Mouse (Mus musculus): ENCODE measurements at regions not wholly inside any gene's neighbourhood (a gene's known extent, or its start where the extent isn't known, plus 50 kb on each side); places are given as distances from the start of the nearest gene placed in this dataset.

DNA sequence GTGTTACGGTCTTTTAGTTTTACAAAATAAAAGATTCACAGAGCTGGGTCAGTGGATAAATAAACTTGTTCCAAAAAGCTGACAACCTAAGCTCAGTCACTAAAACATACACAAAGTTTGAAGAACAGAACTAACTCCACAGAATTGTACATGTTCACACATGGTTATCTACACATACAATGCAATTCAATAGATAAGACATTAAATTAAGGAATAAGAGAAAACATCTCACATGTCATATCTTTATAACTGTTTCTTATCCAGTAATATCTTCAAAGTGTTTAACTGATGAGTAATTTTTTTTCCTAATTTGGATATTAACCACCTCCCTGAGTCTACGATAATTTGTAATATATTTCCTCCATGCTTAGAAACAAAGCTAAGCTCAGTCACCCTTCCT, 625.5 kb downstream of the Kcnj2 start:
- Histone ChIP-seq H3K4me2 (replicated peaks) (no peak overlapping the region), H3K27me3 (replicated peaks) (no peaks in the 10 kb centered on the region), H3K4me1 (no peaks in the 10 kb centered on the region), H3K36me3 (no peaks in the 10 kb centered on the region), H3K9me3 (no peaks in the 10 kb centered on the region), H3K27ac (no peak overlapping the region), H3K4me3 (no peak overlapping the region), H3K9ac (no peak overlapping the region)
- no peak for ATAC-seq (ENCODE audit: low FRiP score, low read depth)
- WGBS, result 92% methylated on average over 2 of the region's 2 CpGs

DNA sequence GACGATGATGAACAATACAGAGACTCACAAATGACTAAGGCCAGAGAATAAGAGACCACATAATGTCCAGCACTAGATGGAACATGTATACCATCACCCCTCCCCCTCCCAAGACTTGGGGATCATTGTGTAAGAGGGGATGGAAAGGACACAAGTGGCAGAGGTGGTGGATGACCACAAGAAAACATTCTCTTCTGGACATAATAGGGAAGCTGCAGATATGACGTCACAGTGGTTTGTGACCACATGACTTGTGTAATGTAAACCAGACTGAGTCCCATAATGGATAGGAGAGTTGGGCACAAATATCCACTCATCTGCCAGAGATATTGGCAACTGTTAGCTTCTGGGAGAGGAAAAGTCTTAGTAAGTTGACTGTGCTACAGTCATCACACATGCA, 630.7 kb downstream of the Kcnj2 start:
- Histone ChIP-seq H3K36me3 (no peaks in the 10 kb centered on the region), H3K4me1 (no peaks in the 10 kb centered on the region), H3K9me3 (no peaks in the 10 kb centered on the region), H3K9ac (no peak overlapping the region), H3K27me3 (replicated peaks) (no peaks in the 10 kb centered on the region), H3K4me2 (replicated peaks) (no peak overlapping the region), H3K27ac (no peak overlapping the region), H3K4me3 (no peak overlapping the region)
- WGBS, result 92% methylated on average over 2 of the region's 2 CpGs
- ATAC-seq (ENCODE audit: low FRiP score, low read depth), result no peak

DNA sequence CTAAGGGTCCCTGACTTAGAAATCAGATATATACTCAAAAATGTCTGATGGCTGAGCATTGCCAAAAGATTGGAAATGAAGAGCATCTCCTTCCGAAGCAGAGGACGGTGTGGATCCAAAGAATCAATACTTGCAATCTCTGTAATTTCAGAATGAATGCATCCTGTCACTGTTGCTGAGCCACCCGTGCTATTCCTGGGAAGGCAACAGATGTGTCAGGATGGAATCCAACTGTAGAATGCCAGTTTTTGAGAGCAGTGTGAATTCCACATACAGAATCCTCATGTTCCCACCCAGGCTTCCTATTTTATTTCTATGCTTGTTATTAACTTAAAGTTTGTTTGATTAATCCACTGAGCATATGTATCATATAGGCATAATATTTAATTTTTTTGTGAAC, 633.9 kb downstream of the Kcnj2 start:
- ATAC-seq (ENCODE audit: low FRiP score, low read depth), result no peak
- Histone ChIP-seq H3K9ac (no peak overlapping the region), H3K9me3 (no peaks in the 10 kb centered on the region), H3K4me3 (no peak overlapping the region), H3K27me3 (replicated peaks) (no peaks in the 10 kb centered on the region), H3K4me2 (replicated peaks) (no peak overlapping the region), H3K4me1 (no peaks in the 10 kb centered on the region), H3K36me3 (no peaks in the 10 kb centered on the region), H3K27ac (no peak overlapping the region)
- 88% methylated on average over 3 of the region's 3 CpGs for WGBS

DNA sequence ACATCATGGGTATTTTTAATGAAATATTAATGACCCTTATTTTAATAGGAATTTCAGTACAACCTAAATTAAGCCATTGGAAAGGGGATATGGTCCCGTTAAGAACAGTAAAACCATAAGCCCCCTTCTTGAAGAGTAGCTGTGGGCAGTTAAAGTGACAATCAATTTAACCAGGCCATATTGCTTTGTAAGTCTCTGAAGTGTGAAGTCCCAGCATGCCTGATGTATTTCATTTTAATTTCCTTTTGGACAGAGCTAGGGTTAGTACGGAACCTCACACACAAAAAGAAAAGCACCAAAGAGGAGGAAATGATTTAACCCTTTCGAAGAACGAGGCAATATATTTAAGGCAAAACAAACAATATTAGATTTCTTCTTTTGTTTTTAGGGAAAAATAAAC, 640.9 kb downstream of the Kcnj2 start:
- H3K27ac ChIP-seq, result no peak overlapping the region
- no peaks in the 10 kb centered on the region for H3K36me3 ChIP-seq
- ATAC-seq (ENCODE audit: low FRiP score, low read depth), result no peak
- H3K9ac ChIP-seq, result no peak overlapping the region
- WGBS, result 44% methylated on average over 4 of the region's 4 CpGs
- no peak overlapping the region for H3K4me3 ChIP-seq
- no peaks in the 10 kb centered on the region for H3K27me3 ChIP-seq (replicated peaks)
- no peaks in the 10 kb centered on the region for H3K9me3 ChIP-seq
- H3K4me1 ChIP-seq, result no peaks in the 10 kb centered on the region
- H3K4me2 ChIP-seq (replicated peaks), result no peak overlapping the region

DNA sequence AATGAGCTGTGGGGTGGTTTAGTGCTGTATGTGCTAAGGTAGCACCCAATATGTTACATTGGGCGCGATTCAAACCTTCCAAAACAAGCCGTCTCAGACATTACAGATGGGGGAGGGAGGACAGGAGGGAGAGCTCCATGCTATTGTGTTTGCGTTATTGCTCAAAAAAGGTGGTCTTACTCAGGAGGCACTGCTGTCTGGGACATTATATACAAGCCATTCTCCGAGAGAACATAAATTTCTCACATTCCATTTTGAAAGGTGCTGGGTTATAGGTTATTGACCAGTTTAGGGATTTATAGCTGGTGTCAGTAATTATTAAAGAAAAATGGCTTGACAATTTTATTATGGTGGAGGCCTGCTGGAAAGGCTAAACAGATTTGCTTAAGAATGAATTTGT, 649.4 kb downstream of the Kcnj2 start:
- Histone ChIP-seq H3K9me3 (no peaks in the 10 kb centered on the region), H3K27ac (no peak overlapping the region), H3K4me3 (no peak overlapping the region), H3K4me2 (replicated peaks) (no peak overlapping the region), H3K9ac (no peak overlapping the region), H3K27me3 (replicated peaks) (no peaks in the 10 kb centered on the region), H3K36me3 (no peaks in the 10 kb centered on the region), H3K4me1 (no peaks in the 10 kb centered on the region)
- WGBS, result 89% methylated on average over 5 of the region's 5 CpGs
- ATAC-seq (ENCODE audit: low FRiP score, low read depth), result no peak

- no peak overlapping the region for H3K27ac ChIP-seq
- no peak overlapping the region for H3K4me3 ChIP-seq
- no peaks in the 10 kb centered on the region for H3K36me3 ChIP-seq
- H3K4me1 ChIP-seq, result no peaks in the 10 kb centered on the region
- no peak for ATAC-seq (ENCODE audit: low FRiP score, low read depth)
- H3K27me3 ChIP-seq (replicated peaks), result no peaks in the 10 kb centered on the region
- no peaks in the 10 kb centered on the region for H3K9me3 ChIP-seq
- no peak overlapping the region for H3K4me2 ChIP-seq (replicated peaks)
- WGBS, result 69% methylated on average over 4 of the region's 4 CpGs
- no peak overlapping the region for H3K9ac ChIP-seq
These were observed 656.3 kb downstream of the Kcnj2 start for GRCm38 (mm10) chr11:111722276-111722675.

DNA sequence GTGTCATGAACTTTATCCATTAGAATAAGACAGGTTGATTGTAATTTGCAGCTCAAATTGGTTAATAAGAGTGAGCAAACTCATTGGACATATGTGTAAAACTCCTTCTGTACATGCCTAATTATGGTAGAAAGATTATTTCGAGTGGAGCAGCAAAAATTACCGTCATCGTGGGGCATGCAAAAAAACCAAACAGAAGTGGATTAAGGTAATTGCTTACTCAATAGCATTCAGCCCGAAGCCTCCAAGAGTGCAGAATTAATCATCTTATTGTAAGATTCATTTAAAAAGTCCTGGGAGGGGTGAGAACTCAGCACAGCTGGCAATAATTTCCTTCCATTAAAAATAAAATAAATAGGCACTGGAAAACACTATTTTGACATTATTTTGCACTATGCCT, 662.2 kb downstream of the Kcnj2 start:
- no peak overlapping the region for H3K4me3 ChIP-seq
- H3K9ac ChIP-seq, result no peak overlapping the region
- no peak overlapping the region for H3K27ac ChIP-seq
- no peak overlapping the region for H3K4me2 ChIP-seq (replicated peaks)
- H3K9me3 ChIP-seq, result no peaks in the 10 kb centered on the region
- no peaks in the 10 kb centered on the region for H3K27me3 ChIP-seq (replicated peaks)
- no peaks in the 10 kb centered on the region for H3K4me1 ChIP-seq
- 73% methylated on average over 4 of the region's 4 CpGs for WGBS
- H3K36me3 ChIP-seq, result no peaks in the 10 kb centered on the region
- ATAC-seq (ENCODE audit: low FRiP score, low read depth), result no peak

- WGBS, result 70% methylated on average over 8 of the region's 8 CpGs
- no peak overlapping the region for H3K27ac ChIP-seq
- ATAC-seq (ENCODE audit: low FRiP score, low read depth), result no peak
These were observed 666.1 kb downstream of the Kcnj2 start for GRCm38 (mm10) chr11:111732096-111732495.

GRCm38 (mm10) chr11:111735446-111735845, 669.5 kb downstream of the Kcnj2 start:
- 97% methylated on average over 1 of the region's 1 CpGs for WGBS
- H3K27ac ChIP-seq, result no peak overlapping the region
- no peaks in the 10 kb centered on the region for H3K9me3 ChIP-seq
- ATAC-seq (ENCODE audit: low FRiP score, low read depth), result no peak
- no peaks in the 10 kb centered on the region for H3K36me3 ChIP-seq
- H3K4me3 ChIP-seq, result no peak overlapping the region
- H3K27me3 ChIP-seq (replicated peaks), result no peaks in the 10 kb centered on the region
- no peaks in the 10 kb centered on the region for H3K4me1 ChIP-seq
- H3K4me2 ChIP-seq (replicated peaks), result no peak overlapping the region
- no peak overlapping the region for H3K9ac ChIP-seq

More at GRCm38 (mm10) chr11:111732096-111732495, 666.1 kb downstream of the Kcnj2 start:
- H3K4me3 ChIP-seq, result no peak overlapping the region
- no peaks in the 10 kb centered on the region for H3K27me3 ChIP-seq (replicated peaks)
- no peaks in the 10 kb centered on the region for H3K36me3 ChIP-seq
- H3K9ac ChIP-seq, result no peak overlapping the region
- H3K4me1 ChIP-seq, result no peaks in the 10 kb centered on the region
- no peaks in the 10 kb centered on the region for H3K9me3 ChIP-seq
- H3K4me2 ChIP-seq (replicated peaks), result no peak overlapping the region

DNA sequence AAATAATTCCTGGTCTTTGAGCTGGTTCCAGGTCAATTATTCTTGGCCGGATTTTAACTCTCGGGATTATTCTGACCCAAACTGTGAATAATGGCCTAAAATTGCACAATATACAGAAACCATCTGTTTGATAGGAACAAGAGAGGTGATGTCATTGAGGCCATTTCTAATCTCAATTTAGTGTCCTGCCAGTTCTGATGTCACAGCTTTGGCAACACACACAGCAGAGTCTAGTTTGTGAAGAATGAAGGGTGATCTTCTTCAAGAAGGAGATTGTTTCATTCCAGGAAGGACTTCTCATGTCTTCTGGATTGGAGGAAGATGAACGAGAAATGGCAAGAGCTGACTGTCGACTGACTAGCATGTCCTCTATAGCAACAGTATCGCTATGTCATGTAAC, 670.0 kb downstream of the Kcnj2 start:
- H3K9me3 ChIP-seq, result no peaks in the 10 kb centered on the region
- no peaks in the 10 kb centered on the region for H3K36me3 ChIP-seq
- WGBS, result 95% methylated on average over 5 of the region's 5 CpGs
- H3K4me1 ChIP-seq, result no peaks in the 10 kb centered on the region
- ATAC-seq (ENCODE audit: low FRiP score, low read depth), result no peak
- H3K9ac ChIP-seq, result no peak overlapping the region
- no peak overlapping the region for H3K27ac ChIP-seq
- H3K27me3 ChIP-seq (replicated peaks), result no peaks in the 10 kb centered on the region
- H3K4me3 ChIP-seq, result no peak overlapping the region
- H3K4me2 ChIP-seq (replicated peaks), result no peak overlapping the region

DNA sequence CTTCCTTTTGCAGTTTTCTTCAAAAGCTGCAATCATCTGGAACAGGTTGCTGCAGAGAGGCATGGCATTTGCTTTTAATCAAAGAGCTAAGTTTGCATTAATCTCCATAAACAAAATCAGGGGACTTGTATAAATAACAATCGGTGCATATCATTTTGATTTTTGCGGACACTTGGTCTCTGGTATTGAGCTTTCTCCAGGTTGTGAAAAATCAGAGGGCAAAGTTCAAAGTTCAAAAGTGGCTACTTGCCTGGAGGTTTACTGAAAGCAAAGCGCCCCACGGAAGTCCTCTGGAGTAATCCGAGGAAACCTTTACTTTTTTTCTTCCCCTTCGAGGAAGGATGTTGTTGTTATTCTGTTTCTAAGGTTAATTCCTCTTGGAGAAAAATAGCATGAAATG, 677.4 kb downstream of the Kcnj2 start:
- no peaks in the 10 kb centered on the region for H3K9me3 ChIP-seq
- 48% methylated on average over 6 of the region's 6 CpGs for WGBS
- H3K4me3 ChIP-seq, result no peak overlapping the region
- no peak overlapping the region for H3K4me2 ChIP-seq (replicated peaks)
- H3K27ac ChIP-seq, result no peak overlapping the region
- no peaks in the 10 kb centered on the region for H3K4me1 ChIP-seq
- no peaks in the 10 kb centered on the region for H3K27me3 ChIP-seq (replicated peaks)
- no peaks in the 10 kb centered on the region for H3K36me3 ChIP-seq
- H3K9ac ChIP-seq, result no peak overlapping the region
- ATAC-seq (ENCODE audit: low FRiP score, low read depth), result no peak

DNA sequence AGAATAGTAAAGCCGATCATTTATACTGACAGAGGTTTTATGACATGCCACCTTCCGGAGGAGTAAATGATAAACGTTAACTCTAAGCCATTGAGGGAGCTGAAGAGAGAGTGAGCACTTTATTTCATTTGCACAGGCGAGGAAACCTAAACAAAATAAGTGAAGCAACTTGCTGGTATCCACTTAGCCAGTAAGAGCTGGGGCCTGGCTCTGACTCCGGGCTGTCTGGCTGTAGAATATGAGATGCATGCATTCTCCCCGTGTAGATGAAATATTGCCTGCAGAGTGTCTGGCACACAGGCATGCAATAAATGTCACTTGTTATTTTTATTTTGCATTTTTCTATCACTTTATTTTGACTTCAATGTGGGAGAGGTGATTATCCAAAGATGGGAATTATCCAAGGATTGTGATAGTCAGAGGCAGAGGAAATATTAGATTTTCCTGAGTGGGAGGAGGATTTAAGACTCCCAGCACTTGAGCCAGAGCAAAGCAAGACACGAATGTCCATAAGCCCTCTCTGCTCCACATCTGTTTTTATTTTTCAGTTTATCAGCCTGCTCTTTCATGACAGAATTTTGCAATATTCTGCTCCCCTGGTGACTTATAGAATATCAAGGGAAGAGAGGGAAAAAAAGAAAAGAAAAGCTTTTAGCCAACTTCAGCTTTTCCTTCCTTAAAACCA, 681.4 kb downstream of the Kcnj2 start:
- Histone ChIP-seq H3K9ac (no peak overlapping the region), H3K4me2 (replicated peaks) (no peak overlapping the region), H3K4me1 (no peaks in the 10 kb centered on the region), H3K27me3 (replicated peaks) (no peaks in the 10 kb centered on the region), H3K4me3 (no peak overlapping the region), H3K27ac (no peak overlapping the region), H3K36me3 (no peaks in the 10 kb centered on the region), H3K9me3 (no peaks in the 10 kb centered on the region)
- ATAC-seq (ENCODE audit: low FRiP score, low read depth), result no peak
- WGBS, result 72% methylated on average over 7 of the region's 7 CpGs

DNA sequence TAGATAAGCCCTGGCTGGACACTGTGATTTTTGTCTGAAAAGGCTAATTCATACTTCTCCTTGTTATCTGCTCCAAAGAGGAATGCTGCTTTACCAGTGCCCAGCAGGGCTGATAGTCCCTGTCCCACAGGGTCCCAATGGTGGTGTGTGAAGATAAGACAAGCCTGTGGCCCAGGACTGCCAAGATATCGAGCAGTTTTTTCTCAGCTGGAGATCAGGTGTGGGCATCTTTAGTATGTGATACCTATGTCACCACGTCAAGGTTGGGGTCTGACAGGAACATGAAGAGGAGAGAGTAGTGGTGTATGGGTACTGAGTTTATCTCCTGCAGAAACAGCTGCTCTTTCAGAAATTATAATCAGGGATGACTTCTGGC, 682.0 kb downstream of the Kcnj2 start:
- H3K4me3 ChIP-seq, result no peak overlapping the region
- no peak overlapping the region for H3K27ac ChIP-seq
- ATAC-seq (ENCODE audit: low FRiP score, low read depth), result no peak
- H3K9ac ChIP-seq, result no peak overlapping the region
- no peaks in the 10 kb centered on the region for H3K27me3 ChIP-seq (replicated peaks)
- no peaks in the 10 kb centered on the region for H3K9me3 ChIP-seq
- no peaks in the 10 kb centered on the region for H3K4me1 ChIP-seq
- WGBS, result 79% methylated on average over 2 of the region's 2 CpGs
- no peak overlapping the region for H3K4me2 ChIP-seq (replicated peaks)
- no peaks in the 10 kb centered on the region for H3K36me3 ChIP-seq
